Mouse (Mus musculus): ENCODE data around the gene Gm49336.

DNA sequence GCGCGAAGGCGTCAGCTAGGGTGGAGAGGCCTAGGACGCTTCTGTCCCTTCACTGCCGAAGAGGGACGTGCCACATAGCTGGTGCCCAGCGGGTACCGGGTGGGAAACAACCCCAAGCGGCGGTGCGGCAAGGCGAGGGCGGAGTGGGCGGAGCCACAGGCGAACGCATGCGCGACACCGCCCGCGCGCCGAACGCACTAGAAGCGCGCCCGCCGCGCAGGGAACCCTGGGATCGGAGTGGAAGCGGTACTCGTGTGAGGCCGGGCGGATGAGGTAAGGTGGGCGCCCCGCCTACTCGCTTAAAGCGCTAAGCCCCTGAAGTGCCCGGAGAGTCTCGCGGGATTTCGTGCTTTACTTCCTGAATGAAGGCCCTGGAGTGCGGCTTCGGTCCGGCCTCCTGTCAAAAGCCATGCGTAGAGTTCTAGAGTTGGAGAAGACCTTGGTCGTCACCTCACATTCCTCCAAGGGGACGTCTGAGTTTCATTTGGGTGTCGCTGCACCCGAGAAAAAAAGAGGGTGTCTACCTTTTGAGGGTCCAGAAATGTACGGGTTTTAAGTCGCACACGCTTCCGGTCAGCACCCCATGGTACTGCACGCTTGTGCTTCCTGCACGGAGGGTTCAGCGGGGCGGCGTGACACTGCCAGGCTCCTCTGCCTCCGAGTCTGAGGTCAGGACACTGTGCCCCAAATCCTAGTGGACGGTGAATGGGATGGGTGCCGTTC lies at the start of gene Gm49336, which contains the start of gene Nupl1:
- no peak for TF ChIP-seq CTCF (IDR thresholded peaks at IDR 0.05; ENCODE audit: low read depth, low read length)
- 0 out of 2 replicates have a peak, but pooled peaks have one; percentile 40 for TF ChIP-seq POLR2A (IDR thresholded peaks at IDR 0.05; ENCODE audit: borderline replicate concordance, low read depth, low read length)

Data from bone marrow macrophage, adult 2 months (primary cell).